Comparison of ENCODE assay signal across 9 mouse cellular contexts in the genomic region with DNA sequence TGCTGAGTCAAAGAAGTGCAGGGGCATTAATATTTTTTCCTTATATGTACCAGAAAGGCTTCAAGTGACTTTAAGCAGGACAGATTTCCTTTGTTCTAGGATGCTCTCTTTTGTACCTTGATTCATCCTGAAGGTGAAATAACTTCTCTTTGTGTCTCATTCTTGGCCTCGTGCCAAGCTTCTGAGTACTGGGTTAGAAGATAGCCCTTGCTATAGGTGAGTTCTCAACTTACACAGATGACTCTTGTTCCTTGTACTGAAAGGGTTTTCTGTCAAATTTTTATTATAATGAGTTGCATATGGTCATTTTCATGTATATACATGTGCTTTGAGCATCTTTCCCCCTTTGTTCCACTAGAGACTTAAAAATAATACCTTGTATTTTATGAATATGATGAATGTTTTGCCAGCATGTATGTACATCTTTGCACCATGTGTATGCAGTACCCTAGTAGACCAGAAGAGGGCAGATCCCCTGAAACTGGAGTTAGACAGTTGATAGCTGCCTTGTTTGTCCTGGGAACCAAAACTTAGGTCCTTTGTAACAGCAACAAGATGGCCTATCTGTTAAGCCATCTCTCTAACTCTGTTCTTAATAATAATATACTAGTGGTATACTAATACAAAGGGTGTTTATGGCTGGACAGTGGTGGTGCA. TPM values are rescaled to one million over a fixed set of nuclear protein-coding genes. Genes with fewer than 3 reads are reported as not detected.
DNase-seq lines count a peak whose midpoint lies in the region; ATAC-seq and TF ChIP-seq lines count a peak whose summit lies in the region.
"Had no signal": no experiment of that assay in that cellular context is flagged by ENCODE, and none has a peak within 500 bp of the region (broad histone marks: within the 10 kb centered on the region; RNA-seq: fewer than 3 reads in every experiment).

No protein-coding gene starts in this region.

- 75% methylated on average over 1 of the region's 1 CpGs for WGBS in kidney, adult 2 months
- WGBS in forebrain, embryonic 13.5 days: 80% methylated on average over 1 of the region's 1 CpGs

- peaks cover 3% of the 10 kb centered on the region; the same call in 1 of the 2 replicates for H3K4me1 ChIP-seq in kidney, adult 2 months (ENCODE audit: control insufficient read depth, insufficient read depth, low read length)
- no peaks in the 10 kb centered on the region for H3K4me1 ChIP-seq in forebrain, embryonic 13.5 days
- H3K4me1 ChIP-seq: limb, embryonic 15.5 days had no signal

- TF ChIP-seq CTCF in kidney, adult 2 months (conservative IDR thresholded peaks at IDR 0.05; ENCODE audit: insufficient read depth, insufficient read length, low read depth, low read length): 0 out of 2 replicates have a peak, but pooled peaks have one; percentile 6

- H3K36me3 ChIP-seq in kidney, adult 2 months (ENCODE audit: control insufficient read depth, insufficient read depth, low read length): peaks cover 3% of the 10 kb centered on the region; the same call in 1 of the 2 replicates
- peaks cover 65% of the 10 kb centered on the region for H3K36me3 ChIP-seq in forebrain, embryonic 13.5 days (ENCODE audit: poor library complexity, severe bottlenecking)

- DNase-seq in kidney, adult 2 months: peak; percentile 24
- no peak for DNase-seq in kidney, postnatal 14 days
- DNase-seq in c-Kit-negative CD71-positive TER-119-positive erythroid progenitor cells, embryonic 14.5 days (ENCODE audit: low read depth, low spot score): peak; percentile 46
- DNase-seq in urinary bladder, postnatal 10 days (ENCODE audit: low spot score): no peak
- no peak for DNase-seq in yolk sac, embryonic 10.5 days (ENCODE audit: low spot score)

- ATAC-seq in CD4-positive, CD25-positive, alpha-beta regulatory T cell, adult 4 months: peak; percentile 70
- ATAC-seq in megakaryocyte progenitor cell, adult 5-6 weeks (replicated peaks; ENCODE audit: poor library complexity): peak; percentile 97
- ATAC-seq in forebrain, embryonic 13.5 days: no peak

- H3K9ac ChIP-seq in forebrain, embryonic 13.5 days: no peak overlapping the region
- H3K9ac ChIP-seq: limb, embryonic 15.5 days had no signal

- no peak overlapping the region for H3K4me3 ChIP-seq in kidney, adult 2 months (ENCODE audit: insufficient read depth, low read depth, low read length)
- H3K4me3 ChIP-seq in forebrain, embryonic 13.5 days: no peak overlapping the region
- H3K4me3 ChIP-seq: limb, embryonic 15.5 days had no signal

- no peaks in the 10 kb centered on the region for H3K27me3 ChIP-seq in kidney, adult 2 months (replicated peaks; ENCODE audit: control insufficient read depth, insufficient read depth, low read length)
- no peaks in the 10 kb centered on the region for H3K27me3 ChIP-seq in forebrain, embryonic 13.5 days
- H3K27me3 ChIP-seq: limb, embryonic 15.5 days had no signal

- no peaks in the 10 kb centered on the region for H3K9me3 ChIP-seq in forebrain, embryonic 13.5 days (replicated peaks)
- H3K9me3 ChIP-seq: limb, embryonic 15.5 days had no signal

- H3K4me2 ChIP-seq in forebrain, embryonic 13.5 days: no peak overlapping the region
- H3K4me2 ChIP-seq: limb, embryonic 15.5 days had no signal

- no peak overlapping the region for H3K27ac ChIP-seq in kidney, adult 2 months (ENCODE audit: insufficient read depth, low read depth, low read length)
- H3K27ac ChIP-seq in forebrain, embryonic 13.5 days: no peak overlapping the region
- H3K27ac ChIP-seq: limb, embryonic 15.5 days had no signal

- no peak for TF ChIP-seq POLR2A in kidney, adult 2 months (IDR thresholded peaks at IDR 0.05; ENCODE audit: low read depth, low read length)

RNA-seq across cellular contexts. Expression of a gene that starts 10.9 kb away (rescaled TPM):
- 14.0 and 19.1 TPM in 2 replicates for polyA plus RNA-seq in kidney, adult 2 months (2012; rRNA removed)
- 10 to 100 TPM; 13.0 to 19.5 TPM for polyA plus RNA-seq in CD4-positive, CD25-positive, alpha-beta regulatory T cell, adult 4 months (2017; shearing (Covaris generic))
- total RNA-seq in megakaryocyte progenitor cell, adult 5-6 weeks (2015): 54.4 and 64.4 TPM in 2 replicates
- 57.8 and 85.7 TPM in 2 replicates for total RNA-seq in megakaryocyte progenitor cell, adult 5-6 weeks (2017)
- 12.3 and 14.8 TPM in 2 replicates for polyA plus RNA-seq in forebrain, embryonic 13.5 days (2015; fragmentation: Nextera tagmentation; extraction: Ambion mirVana)

Comparison
In these comparisons a context has a peak if more than half of its experiments do, and no peak if none do; other contexts are left out.
1. DNase-seq: peak in kidney, adult 2 months (single experiment) and c-Kit-negative CD71-positive TER-119-positive erythroid progenitor cells, embryonic 14.5 days (single experiment); none in kidney, postnatal 14 days (single experiment), urinary bladder, postnatal 10 days (single experiment) and yolk sac, embryonic 10.5 days (single experiment).